Mouse (Mus musculus) monocyte, adult 2 months (primary cell): ENCODE data around the gene St7l.

Experiments used
- DNase-seq, 2 experiments: peaks; one replicate each; pipeline ENCODE4 v3.0.0; 2022; ENCODE audit warnings: low spot score in 2 of 2, low read depth in 1 of 2

St7l gene

DNA sequence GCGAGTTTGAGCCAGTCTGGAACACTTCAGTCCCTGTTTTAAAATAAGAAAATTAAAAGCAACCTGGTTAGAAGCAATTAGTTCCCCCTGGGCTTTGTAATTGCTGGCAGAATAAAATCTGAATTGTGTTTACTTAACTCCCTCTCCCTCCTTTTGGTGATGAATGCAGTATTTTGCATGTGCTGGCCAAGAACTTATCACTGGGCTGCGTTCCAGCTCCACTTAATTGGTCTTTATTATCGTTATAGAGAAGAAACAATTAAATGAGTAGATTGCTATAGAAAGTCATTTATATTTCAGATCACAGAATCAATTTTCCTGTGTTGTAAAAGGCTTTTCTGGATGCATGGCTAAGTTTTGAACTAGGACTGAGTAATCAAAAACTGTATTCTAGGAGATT lies 32.3 kb downstream of the St7l start:
- no peak for DNase-seq

DNA sequence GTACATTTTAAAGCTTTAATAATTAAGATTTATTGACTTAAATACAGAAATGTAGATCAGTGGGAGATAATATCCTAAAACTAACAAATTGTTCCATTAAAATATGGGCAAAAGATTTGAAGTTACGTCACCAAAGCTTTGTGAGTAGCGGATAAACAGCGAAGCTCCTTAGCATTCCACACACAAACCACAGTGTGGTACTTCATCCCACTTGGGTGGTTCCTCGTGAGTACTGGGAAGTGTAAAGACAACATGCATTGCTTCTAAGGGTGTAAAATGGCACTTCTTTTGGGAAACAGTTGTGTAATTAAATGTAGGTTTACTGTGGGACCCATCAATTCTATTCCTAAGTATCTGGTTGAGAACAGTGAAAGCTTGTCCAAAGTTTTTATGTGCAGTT lies 37.3 kb downstream of the St7l start:
- DNase-seq, result no peak

DNA sequence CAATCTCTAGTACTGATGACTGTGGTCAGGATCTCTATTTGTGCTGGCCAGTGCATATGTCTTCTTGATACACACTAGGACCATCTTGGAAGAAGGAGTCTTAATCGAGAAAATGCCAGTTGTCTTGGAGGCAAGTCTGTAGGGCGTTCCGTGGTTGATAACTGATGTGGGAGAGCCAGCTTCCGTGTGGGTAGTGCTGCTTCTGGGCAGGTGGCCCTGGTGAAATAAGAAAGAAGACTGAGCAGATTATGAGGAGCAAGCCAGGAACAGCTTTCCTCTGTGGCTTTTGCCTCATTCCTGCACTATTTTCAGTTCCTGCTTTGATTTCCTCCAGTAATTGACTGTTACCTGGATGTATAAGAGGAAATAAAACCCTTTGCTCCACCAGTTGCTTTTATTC lies 41.6 kb downstream of the St7l start:
- DNase-seq, result no peak

DNA sequence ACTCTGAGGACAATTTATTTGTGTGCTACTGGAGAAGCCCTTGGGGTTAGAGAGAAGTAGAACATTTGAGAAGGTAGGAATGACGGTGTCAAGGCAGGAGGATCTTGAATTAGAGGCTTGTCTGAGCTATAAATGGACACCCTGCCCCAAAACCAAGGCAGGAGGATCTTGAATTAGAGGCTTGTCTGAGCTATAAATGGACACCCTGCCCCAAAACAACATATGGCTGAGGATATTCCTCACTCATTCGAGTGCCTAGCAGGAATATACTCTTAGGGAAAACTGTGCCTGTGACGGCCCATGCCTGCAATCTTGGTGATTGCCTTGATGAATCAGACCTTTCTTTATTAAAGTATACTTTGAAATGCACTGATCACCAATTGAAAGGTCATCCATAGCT lies 42.2 kb downstream of the St7l start:
- DNase-seq, result no peak

DNA sequence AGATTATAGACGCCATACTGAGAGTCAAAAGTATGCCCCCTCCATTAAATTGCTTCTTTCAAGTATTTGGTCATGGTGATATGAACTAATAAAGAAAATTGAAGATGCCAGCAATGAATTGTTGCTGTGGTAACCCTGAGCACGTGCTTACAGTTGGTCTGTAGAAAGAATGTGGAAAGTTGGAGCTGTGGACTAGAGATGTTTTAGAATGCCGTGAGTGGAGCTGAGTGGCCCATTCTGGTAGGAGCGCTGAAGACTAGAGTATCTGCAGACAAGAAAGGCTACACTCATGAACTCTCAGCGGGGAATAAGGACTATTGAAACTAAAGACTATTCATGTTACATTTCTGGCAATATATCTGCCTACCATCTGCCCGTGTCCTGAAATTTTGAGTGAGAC lies 45.4 kb downstream of the St7l start:
- no peak for DNase-seq

DNA sequence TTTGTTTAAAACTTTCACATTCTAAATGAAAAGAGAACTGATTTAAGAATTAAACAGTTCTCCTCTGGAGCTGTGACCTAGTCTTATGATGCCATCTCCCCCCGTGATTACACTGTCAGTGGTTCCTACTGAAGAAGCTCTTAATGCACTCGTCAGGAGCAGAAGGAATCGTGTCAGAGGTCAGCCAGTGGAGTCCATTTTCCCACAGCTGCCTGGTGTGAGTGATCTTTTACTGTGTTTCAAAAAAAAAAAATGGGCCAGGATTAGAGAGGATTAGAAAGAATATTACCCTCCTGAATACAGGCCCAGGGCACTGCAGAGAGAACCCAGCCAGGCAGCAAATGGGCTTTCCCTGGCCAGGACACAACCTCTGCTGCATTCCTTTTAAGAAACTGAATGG lies 51.2 kb downstream of the St7l start:
- DNase-seq, result no peak

DNA sequence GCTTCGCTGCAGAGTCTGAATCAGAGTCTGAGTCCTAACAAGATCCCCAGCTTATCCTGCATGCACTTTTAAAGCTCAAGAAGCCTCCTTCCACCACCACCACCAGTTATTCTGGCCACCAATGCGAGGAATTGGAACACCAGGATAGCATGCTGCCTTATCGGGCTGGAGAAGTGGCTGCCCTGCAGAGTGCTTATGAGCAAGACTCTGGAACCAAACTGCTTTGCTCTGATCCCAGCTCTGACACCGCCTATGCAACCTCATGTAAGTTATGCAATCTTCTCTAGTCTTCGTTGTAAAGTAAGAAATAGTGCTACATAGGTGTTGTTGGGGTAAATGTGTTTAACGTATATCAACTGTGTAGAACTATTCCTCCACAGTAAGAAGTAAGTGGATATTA lies 65.6 kb downstream of the St7l start:
- no peak for DNase-seq

DNA sequence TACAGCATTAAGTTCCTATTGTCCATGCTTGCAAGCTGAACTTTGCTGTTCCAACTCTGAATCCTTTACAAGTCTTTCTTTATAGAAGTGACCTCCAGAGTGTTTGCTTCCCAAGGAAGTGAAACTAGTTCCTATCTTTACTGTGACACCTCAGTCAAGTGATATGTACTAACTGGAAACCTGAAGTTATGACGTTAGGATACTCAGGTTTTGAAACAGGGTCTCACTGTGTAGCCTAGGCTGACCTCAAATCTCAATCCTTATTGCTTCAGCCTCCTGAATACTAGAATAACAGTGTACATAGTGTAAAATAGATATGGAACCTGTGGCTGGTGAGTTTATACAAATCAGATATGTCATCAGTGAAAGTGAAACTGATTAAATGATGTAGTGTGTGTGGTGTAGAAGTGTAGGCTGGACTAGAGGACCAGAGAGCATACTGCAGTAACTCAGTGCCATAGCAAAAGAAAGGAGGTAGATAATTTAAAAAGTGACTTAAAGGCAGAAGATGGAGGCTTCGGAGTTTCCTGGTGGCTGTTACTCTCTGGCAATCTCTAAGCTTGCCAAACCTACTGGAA lies 74.0 kb downstream of the St7l start:
- DNase-seq, result no peak

DNA sequence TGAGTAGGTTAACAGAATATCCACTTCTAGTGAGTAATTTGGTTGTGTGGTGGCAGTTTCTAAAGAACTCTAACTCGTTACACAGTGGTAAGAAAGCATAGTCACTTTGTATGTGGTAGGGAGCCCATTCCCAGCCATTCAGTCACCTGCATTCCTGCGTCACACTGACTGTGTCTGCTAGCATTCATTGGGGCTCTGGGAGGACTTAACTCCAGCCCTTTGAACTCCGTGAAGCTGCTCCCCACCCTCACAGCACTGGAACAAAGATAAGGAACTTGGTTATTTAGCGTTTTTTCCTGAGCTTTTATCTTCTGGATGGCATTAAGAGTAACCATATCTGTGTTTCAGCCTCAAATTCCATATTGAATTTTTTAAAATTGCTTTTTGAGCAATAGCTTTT lies 74.5 kb downstream of the St7l start:
- no peak for DNase-seq

DNA sequence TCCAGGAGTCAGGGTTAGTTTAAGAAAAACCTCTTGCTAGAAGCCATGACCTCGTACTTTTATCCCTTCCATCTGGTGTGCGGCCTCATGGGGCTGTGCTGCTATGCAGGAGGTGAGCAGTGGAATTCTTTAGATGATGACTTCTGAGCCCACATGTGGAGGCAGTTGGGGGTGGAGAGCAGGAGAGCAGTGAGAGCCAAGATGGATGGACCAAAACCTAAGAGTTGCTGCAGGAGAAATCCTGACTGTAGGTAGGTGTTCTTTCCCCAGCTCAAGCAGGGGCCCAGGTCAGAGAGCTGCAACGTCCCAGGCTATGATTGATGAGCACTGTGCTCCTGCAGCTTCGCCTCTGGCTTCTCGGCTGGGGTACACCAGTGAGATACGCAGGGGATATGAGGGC lies 76.9 kb downstream of the St7l start:
- no peak for DNase-seq

DNA sequence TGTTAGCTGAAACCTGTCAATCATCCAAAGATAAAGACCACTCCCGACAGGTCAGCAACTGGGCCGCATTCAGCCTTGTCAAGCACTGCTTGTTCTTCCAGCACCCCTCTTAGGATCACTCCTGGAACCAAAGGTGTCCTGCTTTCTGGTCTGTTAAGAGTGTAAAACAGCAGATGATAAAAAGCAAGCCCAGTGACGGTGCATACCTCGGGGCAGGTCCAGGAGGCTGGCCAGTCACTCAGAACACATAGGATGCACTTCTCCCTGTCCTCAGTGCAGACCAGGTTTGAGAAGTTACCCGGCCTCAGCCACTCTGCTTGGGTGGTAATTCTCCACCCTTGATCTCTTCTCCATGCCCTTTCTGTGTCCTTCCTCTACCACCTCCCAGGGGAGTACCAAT lies 78.9 kb downstream of the St7l start:
- no peak for DNase-seq

DNA sequence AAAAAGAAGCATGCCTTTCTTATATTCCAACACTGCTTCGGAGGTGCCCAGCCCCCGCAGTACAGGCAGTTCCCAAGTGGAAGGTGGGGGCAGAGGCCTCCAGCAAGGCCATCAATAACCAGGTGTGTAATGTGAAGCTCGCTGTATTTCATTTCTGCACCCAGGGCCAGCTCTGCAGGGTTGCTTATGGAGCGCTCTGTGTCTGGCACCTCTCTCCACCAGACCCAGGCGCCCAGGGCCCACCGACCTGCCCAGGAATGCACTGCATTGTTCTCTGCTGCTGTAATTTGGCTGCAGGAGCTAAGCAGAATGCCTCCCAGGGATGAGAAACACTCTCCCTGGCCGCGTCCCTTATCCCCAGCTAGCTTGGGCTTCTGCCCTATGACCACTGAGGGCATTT lies 79.5 kb downstream of the St7l start:
- DNase-seq, result no peak

DNA sequence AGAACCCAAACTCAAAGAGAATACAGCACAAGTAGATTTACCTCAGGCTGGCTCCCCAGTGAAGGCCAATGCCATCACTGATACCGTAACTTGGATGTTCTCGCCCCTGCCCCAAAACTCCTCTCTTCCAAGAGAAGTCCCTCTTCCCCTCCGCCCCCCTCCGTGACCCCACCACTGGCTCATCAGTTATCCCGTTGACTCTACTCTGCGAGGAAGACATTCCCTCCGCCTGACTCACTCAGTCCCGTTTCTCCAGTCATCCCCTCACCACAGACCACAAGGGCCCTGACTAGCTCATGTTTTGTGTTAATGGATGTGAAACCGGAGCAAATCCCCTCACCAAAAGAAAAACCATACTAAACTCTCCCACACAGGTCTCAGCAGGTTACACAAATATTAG lies 81.1 kb downstream of the St7l start:
- DNase-seq, result no peak

DNA sequence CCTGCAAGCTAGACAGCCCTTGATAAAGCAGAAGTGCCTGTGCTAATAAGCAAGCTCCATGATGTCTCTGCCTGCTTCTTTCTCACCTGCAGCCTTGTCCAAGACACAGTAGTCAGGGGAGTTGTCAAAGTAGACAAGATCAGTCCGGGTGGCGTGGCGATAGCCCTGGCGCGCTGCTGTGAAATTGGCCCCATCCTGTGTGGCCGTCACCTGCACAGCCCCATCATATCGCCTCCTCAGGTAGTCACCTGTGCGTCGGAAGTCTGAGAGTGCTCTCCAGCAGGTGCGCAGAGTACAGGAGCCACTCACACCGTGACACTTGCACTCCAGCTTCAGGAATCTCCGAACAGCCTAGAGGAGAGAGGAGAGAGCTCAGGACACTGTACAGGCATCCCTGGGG lies 87.1 kb downstream of the St7l start:
- DNase-seq, result no peak

DNA sequence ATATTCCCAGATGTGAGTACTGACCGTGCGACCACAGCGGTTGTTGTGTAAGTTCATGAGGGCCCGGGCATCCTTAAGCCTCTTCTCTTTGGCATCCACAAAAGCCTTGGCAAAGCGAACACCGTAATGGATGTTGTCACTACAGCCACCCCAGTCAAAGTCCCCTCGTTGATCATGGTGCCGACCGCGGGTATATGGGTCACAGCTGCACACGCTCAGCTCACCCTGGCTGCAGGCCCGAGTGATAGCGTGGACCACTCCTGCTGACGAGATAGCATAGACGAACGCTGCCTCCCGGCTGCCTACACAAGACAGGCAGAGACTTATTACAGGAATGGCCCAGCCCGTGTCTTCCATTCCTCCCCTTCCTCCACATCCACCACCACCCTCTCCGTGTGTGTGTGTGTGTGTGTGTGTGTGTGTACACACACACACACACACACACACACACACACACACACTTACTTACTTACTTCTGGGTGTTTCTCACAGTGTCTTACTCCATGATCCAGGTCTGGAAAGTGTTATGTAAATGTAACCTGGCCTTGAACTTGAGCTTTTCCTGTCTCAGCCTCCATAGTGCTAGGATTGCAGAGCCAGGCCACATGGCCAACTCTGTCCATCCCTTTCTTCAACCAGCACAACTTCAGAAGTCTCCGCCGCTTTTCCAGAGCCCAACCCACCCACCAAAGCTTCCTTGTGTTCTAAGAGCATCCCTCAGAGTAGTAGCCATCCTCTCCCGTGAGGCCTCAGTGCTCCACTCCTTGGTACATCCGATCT lies 89.3 kb downstream of the St7l start:
- DNase-seq, result no peak

DNA sequence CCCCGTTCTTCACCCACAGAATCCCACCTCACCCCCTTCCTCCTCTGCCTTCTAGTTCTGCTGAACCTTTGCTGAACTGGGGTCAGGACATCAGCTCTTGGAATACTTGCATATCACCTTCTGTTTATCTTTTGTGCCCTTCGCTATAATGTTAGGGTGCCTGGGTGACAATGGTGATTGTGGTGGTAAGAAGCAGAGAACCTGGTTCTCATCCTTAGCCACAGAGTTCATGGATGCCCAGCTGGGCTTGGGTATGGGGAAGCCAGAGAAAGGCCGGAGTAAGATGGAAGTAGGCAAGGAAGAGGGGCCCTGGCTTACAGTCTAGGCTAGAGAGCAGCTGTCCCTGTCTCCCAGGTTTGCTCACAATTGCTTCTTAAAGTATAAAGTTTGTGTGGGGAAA lies 90.3 kb downstream of the St7l start:
- DNase-seq, result no peak

DNA sequence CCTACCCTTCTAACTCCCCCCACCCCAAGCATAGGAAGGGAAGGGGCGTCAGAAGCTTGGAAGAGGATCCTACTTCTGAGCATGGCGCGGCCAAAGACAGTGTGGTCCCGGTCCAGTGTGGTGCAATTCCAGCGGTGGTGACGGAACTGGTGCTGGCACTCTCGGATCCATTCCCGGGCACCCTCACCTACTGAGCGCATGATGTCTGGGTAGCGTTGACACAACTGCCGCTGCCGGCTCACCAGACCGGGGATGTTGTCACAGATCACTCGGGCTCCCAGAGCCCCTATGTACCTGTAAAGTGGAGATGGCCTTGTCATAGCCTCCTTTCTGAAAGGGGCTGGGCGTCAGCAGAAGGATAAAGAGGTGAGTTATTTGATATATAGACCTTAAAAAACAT lies 90.7 kb downstream of the St7l start:
- DNase-seq, result no peak

DNA sequence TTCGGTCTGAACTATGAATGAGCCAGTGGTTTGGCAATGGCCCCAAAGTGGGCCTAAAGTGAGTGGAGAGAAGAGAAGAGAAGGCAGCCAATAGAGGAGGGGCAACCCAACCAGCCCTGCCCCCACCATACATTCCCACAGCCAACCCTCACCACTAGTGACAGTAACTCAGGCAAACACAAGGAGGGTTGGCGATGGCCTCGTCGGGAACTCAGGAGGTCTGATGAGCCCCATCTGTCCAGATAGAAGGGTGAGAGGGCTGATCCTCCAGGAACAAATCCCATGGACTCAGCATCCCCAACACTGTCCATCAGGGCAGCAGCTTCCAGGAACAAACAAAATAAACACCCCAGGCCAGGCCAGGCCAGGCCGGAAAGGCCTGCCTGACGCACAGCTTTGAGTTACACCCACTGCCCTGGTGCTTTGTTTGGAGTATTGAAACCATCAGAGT lies 92.4 kb downstream of the St7l start:
- no peak for DNase-seq

DNA sequence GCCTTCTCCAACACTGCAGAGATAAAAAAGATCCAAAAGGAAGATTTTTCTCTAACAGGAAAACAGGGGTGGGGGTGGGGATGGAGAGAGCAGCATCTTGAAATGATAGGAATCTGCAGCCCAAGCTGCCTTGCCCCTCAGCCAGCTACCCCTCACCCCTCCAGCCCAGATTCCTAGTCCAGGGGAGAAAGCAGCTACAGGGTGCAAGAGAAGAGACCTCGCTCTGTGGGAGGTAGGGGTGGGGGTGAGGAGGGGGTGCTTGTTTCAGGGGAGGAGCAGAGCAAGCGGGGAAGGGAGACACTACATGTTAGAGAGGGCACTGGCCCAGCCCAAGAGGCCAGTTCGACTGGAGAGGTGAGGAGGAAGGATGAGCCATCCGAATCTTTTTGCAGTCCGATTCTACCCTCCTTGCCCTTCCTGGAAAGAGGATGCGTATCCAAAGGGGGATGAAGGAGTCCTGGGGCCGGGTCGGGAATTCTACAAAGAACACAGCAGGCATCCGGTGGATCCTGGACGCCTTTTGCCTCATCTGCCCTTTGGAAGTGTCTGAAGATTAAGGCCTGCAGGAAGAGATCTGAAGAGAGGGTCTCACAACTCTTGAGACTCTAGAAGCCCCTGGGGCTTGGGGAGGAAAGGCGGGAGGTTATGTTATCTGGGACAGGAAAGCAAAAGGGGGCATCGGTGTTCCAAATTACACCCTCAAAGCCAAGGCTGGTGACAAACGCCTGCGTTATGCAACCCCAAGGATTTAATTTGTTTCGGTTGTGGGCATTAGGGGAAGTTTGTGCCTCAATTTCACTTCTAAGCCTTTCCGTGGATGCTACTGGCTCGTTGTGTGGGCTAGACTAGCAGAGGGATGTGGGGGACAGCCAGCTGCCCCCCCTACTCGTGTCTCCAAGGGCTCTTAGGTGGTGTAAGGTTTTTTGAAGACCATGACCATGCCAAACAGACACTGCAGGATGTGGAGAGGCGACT lies 96.5 kb downstream of the St7l start:
- DNase-seq, result no peak

DNA sequence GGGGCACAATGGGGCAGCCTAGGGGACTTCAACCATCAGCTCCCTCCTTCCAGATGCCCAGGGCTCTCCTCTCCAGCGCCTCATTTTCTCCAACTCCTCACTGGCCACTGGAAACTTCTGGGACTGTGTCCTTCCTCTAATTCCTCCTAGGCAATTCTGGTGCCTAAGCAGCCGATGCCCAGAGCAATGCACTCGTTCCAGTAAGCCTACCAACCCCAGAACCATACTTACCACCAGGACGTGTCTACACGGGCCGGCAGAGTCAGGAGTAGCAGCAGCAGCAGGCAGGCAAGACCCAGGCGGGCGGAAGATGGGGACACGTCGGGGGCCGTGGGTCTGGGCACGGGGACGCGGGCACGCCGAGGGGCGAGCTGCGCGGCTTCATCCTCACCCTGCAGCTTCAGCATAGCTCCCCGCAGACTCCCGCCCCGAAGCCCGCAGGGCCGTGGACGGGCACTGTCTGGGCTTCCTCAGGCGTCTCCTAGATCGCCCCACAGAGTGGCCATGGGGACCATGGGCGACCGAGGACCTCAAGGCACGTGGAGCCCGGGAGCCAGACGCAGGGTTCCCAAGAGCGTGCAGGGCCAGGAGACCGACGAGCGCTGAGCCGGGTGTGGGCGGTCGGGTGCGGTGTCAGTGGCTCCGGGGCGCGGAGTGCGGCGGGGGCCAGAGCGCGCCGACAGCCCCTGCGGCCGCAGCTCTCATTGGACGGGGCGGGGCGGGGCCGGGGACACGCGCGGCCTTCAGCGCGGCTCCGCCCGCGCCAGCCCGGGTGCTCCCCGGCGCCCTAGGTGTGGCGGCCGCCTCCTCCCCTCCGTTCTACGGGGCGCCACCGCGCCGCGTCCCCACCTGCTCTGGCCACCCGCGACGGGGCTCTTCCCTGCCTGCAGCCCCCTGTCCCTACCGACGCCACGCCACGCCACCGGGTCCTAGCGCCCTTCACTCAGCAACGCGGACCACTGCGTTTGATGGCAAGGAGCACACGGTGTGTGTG lies 97.6 kb downstream of the St7l start, which contains the start of gene Wnt2b:
Gene Wnt2b (minus strand): TSS at position 856 of the 994 bp plus-strand sequence.
- no peak for DNase-seq

DNA sequence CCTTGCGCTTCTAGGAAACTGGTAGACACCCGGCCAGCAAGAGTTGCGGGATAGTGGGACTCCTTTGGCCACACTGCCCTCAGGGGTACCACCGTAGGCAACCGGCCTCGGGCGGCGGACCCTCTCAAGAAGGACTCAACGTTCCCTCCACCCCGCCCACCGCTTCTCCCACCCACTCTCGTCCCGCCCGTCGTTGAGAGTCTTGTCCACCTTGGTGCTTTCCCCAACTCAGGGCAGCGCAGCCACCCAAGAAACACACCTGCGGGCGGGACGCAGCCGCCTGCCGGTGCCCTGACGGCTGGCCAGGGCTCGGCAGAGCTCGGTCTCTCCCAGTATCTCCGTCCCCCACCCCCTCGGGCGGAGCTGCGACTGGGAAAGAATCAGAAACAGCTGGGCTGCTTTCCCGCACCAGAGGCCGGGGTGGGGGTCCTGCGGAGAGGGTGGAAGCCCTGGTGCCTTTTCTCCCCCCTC lies 98.4 kb downstream of the St7l start:
- no peak for DNase-seq
